8 mouse cellular contexts compared by ENCODE assay signal in the genomic region with DNA sequence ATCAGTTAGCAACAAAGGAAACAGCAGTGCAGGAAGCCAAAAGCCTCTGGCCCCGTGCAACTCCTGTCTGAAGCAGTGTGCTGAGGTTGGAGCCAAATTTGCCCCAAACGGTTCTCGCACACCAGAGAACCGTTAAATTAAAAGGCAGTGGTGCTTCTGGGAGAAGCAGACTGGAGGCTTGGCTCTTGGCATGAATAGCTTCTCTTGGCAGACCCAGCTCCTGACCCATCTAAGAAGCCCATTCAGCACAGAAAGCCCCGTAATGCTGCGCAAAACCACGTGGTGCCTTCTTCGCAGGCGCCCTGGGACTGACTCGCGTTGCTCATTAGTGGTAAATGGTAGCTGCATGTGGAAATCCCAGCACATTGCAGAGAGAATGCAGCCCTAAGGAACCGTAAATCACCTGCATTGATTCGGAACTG.
DNase-seq lines count a peak whose midpoint lies in the region; ATAC-seq lines count a peak whose summit lies in the region.

No protein-coding gene starts in this region.

- no peak overlapping the region for H3K27ac ChIP-seq in intestine, embryonic 15.5 days
- no peak overlapping the region for H3K27ac ChIP-seq in kidney, embryonic 14.5 days (ENCODE audit: low read depth, low read length)

- no peak overlapping the region for H3K4me2 ChIP-seq in intestine, embryonic 15.5 days (replicated peaks)
- H3K4me2 ChIP-seq in kidney, embryonic 14.5 days (replicated peaks; ENCODE audit: low read depth, low read length) = no peak overlapping the region

- H3K9me3 ChIP-seq in intestine, embryonic 15.5 days = no peaks in the 10 kb centered on the region
- H3K9me3 ChIP-seq in kidney, embryonic 14.5 days (ENCODE audit: control insufficient read depth, low read length) = no peaks in the 10 kb centered on the region

- no peaks in the 10 kb centered on the region for H3K27me3 ChIP-seq in intestine, embryonic 15.5 days (replicated peaks)
- H3K27me3 ChIP-seq in kidney, embryonic 14.5 days (ENCODE audit: control insufficient read depth, insufficient read depth, low read length) = no peaks in the 10 kb centered on the region

- no peak overlapping the region for H3K9ac ChIP-seq in intestine, embryonic 15.5 days
- no peak overlapping the region for H3K9ac ChIP-seq in kidney, embryonic 14.5 days (ENCODE audit: low read depth, low read length)

- peak; percentile 75 for ATAC-seq in megakaryocyte progenitor cell, adult 5-6 weeks (replicated peaks; ENCODE audit: poor library complexity)
- ATAC-seq in intestine, embryonic 15.5 days = no peak
- no peak for ATAC-seq in kidney, embryonic 14.5 days (ENCODE audit: low FRiP score, low TSS enrichment)

- H3K36me3 ChIP-seq in intestine, embryonic 15.5 days = no peaks in the 10 kb centered on the region
- H3K36me3 ChIP-seq in kidney, embryonic 14.5 days (ENCODE audit: control insufficient read depth, insufficient read depth, low read length) = no peaks in the 10 kb centered on the region

- peak; percentile 10 to 35 for DNase-seq in kidney, postnatal 4 days
- DNase-seq in kidney, adult 8-10 months = no peak
- DNase-seq in cerebellum, postnatal 36 days = peak; percentile 13 to 20
- peak; percentile 19 to 50 for DNase-seq in layer of hippocampus, adult 18-20 months (ENCODE audit: low spot score in 2 of 2)
- no peak for DNase-seq in spleen, postnatal 4 days (ENCODE audit: low spot score in 2 of 2)

- no peaks in the 10 kb centered on the region for H3K4me1 ChIP-seq in intestine, embryonic 15.5 days (replicated peaks)
- no peaks in the 10 kb centered on the region for H3K4me1 ChIP-seq in kidney, embryonic 14.5 days (ENCODE audit: control insufficient read depth, insufficient read depth, low read length)

- H3K4me3 ChIP-seq in intestine, embryonic 15.5 days (replicated peaks) = no peak overlapping the region
- H3K4me3 ChIP-seq in kidney, embryonic 14.5 days (ENCODE audit: low read length) = no peak overlapping the region

- 60% methylated on average over 13 of the region's 13 CpGs for WGBS in intestine, embryonic 15.5 days
- 60% methylated on average over 13 of the region's 13 CpGs for WGBS in kidney, embryonic 14.5 days

Comparison
In these comparisons a context has a peak if more than half of its experiments do, and no peak if none do; other contexts are left out.
1. DNase-seq: peak in kidney, postnatal 4 days (2 of 2), cerebellum, postnatal 36 days (2 of 2) and layer of hippocampus, adult 18-20 months (2 of 2); none in kidney, adult 8-10 months (0 of 2) and spleen, postnatal 4 days (0 of 2).